Mouse (Mus musculus): ENCODE results near the gene Prickle3. TPM values are rescaled to one million over a fixed set of nuclear protein-coding genes. Genes with fewer than 3 reads are reported as not detected.

The Prickle3 gene
- 37.0 TPM for polyA plus RNA-seq (2017; shearing (Covaris generic))

DNA sequence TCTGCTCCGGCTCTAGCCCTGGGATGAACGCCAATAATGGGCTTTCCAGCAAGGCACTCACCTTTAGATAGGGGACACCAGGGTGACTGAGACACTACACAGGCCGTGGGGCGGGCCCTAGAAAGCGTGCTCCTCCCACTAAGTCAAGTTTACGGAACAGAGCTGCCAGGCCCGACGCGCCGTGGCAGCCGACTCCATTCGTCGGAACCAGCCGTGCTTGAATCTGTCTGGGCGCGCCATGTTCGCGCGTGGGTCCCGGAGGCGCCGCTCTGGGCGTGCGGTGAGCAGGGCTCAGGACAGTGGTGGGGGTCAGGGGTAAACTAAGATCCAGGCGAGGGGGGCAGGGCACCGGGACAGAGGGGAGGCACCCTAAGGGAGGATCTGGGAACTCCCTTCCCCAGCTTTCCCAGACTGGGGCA, at the start of gene Prickle3:
Prickle3 (plus strand) TSS at position 40 of the 419 bp plus-strand sequence.

DNA sequence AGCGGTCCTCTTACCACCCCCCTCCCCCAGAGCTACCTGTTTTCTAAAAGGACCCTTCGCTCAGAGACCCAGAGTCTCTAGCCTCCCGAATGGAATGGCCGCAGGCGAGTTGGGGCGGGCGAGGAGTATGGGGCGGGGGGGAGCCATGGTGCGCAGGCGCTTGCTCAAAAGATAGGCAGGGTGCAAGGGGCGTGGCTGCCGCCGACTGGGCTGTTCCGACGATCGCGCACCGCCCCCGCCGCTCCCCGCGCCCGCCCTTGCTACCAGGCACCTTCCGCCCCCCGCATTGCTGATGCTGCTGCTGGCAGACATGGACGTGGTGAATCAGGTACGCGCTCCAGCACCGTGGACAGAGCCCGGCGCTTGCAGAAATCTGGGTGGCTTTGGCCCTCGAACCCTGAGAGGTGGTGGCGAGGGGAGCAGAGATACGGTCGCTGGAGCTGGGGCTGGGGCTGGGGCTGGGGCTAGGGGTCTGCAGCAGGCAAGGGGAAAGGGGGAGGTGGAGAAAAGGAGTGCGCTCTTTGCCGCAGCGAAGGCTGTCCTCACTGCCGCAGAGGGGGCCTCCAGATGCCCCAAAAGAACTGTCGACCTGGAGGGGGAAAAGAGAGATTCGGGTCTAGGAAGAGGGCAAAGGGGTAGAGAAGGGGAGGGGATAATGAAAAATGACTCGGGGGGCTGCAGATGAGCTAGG, 18.5 kb upstream of the Prickle3 start, which contains the start of gene Syp:
Syp (plus strand) TSS at position 71 of the 691 bp plus-strand sequence.

DNA sequence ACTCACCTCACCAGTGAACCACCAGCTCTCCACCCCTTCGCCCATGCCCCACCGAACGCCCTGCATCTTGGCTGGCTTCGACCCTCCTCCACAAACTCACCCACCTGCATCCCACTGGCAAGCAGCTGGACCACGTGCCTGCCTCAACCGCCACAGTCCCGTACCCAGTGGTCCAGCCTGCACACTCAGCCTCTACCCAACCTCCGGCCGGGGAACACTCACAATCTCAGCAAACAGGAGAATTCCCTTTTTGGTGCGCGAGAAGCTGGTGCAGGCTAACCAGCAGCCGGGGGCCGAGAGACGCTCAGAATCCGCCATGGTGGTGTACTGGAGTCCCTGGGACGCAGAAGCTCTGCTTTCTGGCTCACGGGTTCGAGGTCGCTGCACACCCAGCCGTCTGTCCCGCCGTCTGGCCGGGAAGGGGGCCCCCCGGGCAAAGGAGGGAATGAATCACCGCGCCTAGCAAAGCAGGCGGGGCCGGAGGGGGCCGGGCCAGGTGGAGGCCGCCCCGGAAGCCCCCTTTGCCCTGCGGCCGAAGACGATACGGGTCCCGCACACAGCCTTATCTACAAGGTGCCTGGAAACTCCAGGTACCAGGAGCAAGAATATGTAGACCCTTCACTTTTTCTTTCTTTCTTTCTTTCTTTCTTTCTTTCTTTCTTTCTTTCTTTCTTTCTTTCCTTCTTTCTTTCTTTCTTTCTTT, 14.0 kb downstream of the Prickle3 start, which contains the start of gene Plp2:
Plp2 (minus strand) TSS at position 470 of the 703 bp plus-strand sequence.

DNA sequence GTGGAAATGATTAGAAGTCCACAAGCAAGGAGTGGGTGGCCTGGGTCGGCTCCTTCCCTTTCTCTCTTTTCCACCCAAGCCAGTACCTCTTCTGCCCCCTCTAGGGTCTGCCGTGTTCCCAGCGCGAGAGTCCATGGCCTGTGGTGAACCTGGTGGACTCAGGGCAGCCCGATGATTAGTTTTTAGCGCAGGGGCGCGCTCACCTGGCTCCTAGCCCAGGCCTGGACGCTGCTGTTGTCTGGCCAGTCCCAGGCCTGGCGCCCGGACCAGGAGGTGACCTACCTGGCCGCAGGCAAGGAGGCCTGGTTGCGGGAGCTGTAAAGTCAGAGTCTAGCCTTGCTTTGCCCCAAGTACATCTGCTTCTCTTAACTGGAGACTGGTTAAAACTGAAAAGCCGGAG, 23.8 kb downstream of the Prickle3 start, which contains the start of gene Magix:
Magix (minus strand) TSS at position 388 of the 400 bp plus-strand sequence.

DNA sequence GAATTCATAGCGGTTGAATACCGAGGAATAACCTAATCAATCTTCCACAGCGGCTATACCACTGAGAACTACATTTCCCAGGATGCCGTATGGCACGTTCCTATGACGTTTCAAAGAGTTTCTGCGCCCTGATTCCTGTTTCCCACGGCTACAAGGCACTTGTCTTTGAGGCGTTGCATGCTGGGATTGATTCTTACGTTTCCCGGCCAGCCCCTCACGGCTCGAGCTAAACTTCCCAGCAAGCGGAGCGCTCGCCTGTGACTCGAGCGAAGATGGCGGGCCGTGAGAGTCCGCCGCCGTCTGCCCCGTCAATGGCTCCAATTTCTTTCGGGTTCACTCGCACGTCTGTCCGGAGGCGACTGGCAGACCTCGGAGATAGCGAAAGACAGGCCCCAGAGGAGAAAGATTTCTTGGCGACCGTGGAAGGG, 39.9 kb downstream of the Prickle3 start, which contains the start of gene Gpkow:
Gpkow (plus strand) TSS at position 178 of the 428 bp plus-strand sequence.

DNA sequence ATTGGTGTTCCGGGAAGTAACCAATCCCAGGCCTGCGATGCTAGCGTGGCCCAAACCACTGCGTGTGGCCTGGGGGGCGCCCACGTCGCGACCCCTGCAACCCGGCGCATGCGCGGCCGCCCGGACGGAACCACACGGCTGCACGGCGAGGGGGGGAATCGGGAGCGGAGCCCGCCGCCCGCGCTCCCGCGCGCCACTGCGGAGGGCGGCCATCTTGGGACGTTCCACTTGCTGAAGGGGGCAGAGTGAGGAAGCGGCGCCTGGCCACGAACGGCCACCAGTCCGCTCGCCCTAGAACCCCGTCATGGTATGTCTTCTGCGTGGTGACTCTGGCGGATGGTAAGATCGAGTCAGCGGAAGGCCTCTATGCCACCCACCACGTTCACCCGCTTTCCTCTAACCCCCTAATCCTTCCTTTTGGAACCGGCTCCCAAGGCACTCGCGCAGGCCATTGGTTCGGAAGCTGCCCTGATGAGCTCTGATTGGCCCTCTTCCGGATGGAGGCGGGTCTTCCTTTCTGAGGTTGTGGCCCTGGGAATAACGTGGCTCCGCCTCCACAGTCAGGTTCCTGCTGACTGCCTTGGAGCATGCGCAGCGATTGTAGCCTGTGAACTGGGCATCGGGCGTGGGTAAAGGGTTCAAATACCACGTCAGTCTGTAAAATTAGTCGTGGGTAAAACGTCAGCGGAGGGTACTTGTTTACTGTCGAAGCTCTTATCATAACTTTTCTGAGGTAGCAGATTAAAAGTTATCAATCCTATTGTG, 57.3 kb downstream of the Prickle3 start, which contains the start of gene Wdr45:
Wdr45 (plus strand) TSS at position 199 of the 765 bp plus-strand sequence.

Other genes with a start within 250 kb of the Prickle3 start
- 110 TPM for gene Foxp3, start 83.6 kb upstream of the Prickle3 start, polyA plus RNA-seq (2017; shearing (Covaris generic))
- 5.9 TPM for gene Ppp1r3f, start 83.0 kb upstream of the Prickle3 start, polyA plus RNA-seq (2017; shearing (Covaris generic))
- gene Ccdc22, start 51.7 kb upstream of the Prickle3 start, polyA plus RNA-seq (2017; shearing (Covaris generic)): 36.4 TPM
- gene Cacna1f, start 50.2 kb upstream of the Prickle3 start, polyA plus RNA-seq (2017; shearing (Covaris generic)): not detected
- gene Syp, start 18.8 kb upstream of the Prickle3 start, polyA plus RNA-seq (2017; shearing (Covaris generic)): 14.3 TPM
- gene Plp2, start 14.1 kb downstream of the Prickle3 start, polyA plus RNA-seq (2017; shearing (Covaris generic)): 120 TPM
- gene Magix, start 24.0 kb downstream of the Prickle3 start, polyA plus RNA-seq (2017; shearing (Covaris generic)): not detected
- gene Gpkow, start 39.9 kb downstream of the Prickle3 start, polyA plus RNA-seq (2017; shearing (Covaris generic)): 78.4 TPM
- gene Wdr45, start 57.1 kb downstream of the Prickle3 start, polyA plus RNA-seq (2017; shearing (Covaris generic)): 81.1 TPM
- 1.1 TPM for gene Gm45208, start 65.0 kb downstream of the Prickle3 start, polyA plus RNA-seq (2017; shearing (Covaris generic))
- 37.5 TPM for gene Praf2, start 71.2 kb downstream of the Prickle3 start, polyA plus RNA-seq (2017; shearing (Covaris generic))
- gene Ccdc120, start 93.6 kb downstream of the Prickle3 start, polyA plus RNA-seq (2017; shearing (Covaris generic)): 0.45 TPM
- gene Tfe3, start 105.3 kb downstream of the Prickle3 start, polyA plus RNA-seq (2017; shearing (Covaris generic)): 43.5 TPM
- gene Gripap1, start 132.5 kb downstream of the Prickle3 start, polyA plus RNA-seq (2017; shearing (Covaris generic)): 122 TPM
- gene Kcnd1, start 165.0 kb downstream of the Prickle3 start, polyA plus RNA-seq (2017; shearing (Covaris generic)): 1.3 TPM
- gene Otud5, start 184.1 kb downstream of the Prickle3 start, polyA plus RNA-seq (2017; shearing (Covaris generic)): 16.1 TPM
- 61.9 TPM for gene Pim2, start 221.0 kb downstream of the Prickle3 start, polyA plus RNA-seq (2017; shearing (Covaris generic))
- gene Slc35a2, start 226.8 kb downstream of the Prickle3 start, polyA plus RNA-seq (2017; shearing (Covaris generic)): 45.5 TPM
- 174 TPM for gene Pqbp1, start 242.0 kb downstream of the Prickle3 start, polyA plus RNA-seq (2017; shearing (Covaris generic))
- gene Timm17b, start 242.1 kb downstream of the Prickle3 start, polyA plus RNA-seq (2017; shearing (Covaris generic)): 174 TPM

All from CD4-positive, CD25-positive, alpha-beta regulatory T cell, adult 9 weeks (primary cell).